Mouse (Mus musculus): Measurements from ENCODE around the gene Appl1.

- TF ChIP-seq CTCF (conservative IDR thresholded peaks at IDR 0.05; ENCODE audit: low read length) (no peak), POU5F1 (IDR thresholded peaks at IDR 0.05; ENCODE audit: borderline replicate concordance, low read length) (no peak), NANOG (IDR thresholded peaks at IDR 0.05; ENCODE audit: borderline replicate concordance, low read length) (no peak)
Observed at GRCm38 (mm10) chr14:26976212-26976611, 5.2 kb upstream of the Appl1 start.

Measured in E14TG2a.4 (cell line).